Mouse (Mus musculus): ENCODE data around the gene Fcho2. TPM values are rescaled to one million over a fixed set of nuclear protein-coding genes. Genes with fewer than 3 reads are reported as not detected.

Fcho2 gene
- polyA plus RNA-seq, 2 experiments: 14.3 to 17.7 TPM

GRCm38 (mm10) chr13:98700661-98701308 lies 114.5 kb downstream of the Fcho2 start:
- Histone ChIP-seq H3K9me3 (ENCODE audit: control insufficient read depth, low read length) (no peaks in the 10 kb centered on the region), H3K27me3 (ENCODE audit: control insufficient read depth, insufficient read depth, low read length) (peaks cover 2% of the 10 kb centered on the region), H3K4me2 (ENCODE audit: low read depth) (no peak overlapping the region), H3K9ac (replicated peaks) (no peak overlapping the region), H3K27ac (no peak overlapping the region), H3K36me3 (replicated peaks; ENCODE audit: control insufficient read depth, insufficient read depth, low read depth) (no peaks in the 10 kb centered on the region), H3K4me1 (replicated peaks; ENCODE audit: control insufficient read depth in 2 of 2, insufficient read depth in 2 of 2, low read length in 1 of 2) (no peaks in the 10 kb centered on the region), H3K4me3 (ENCODE audit: insufficient read depth in 1 of 2, low read depth in 2 of 2, low read length in 2 of 2) (no peak overlapping the region)
- DNase-seq (ENCODE audit: low read depth in 3 of 3, low spot score in 3 of 3) (no peak), ATAC-seq (ENCODE audit: insufficient read depth) (no peak)
- 63% methylated on average over 10 of the region's 10 CpGs for WGBS (ENCODE audit: insufficient replicate concordance)
- TF ChIP-seq CTCF (IDR thresholded peaks at IDR 0.05; ENCODE audit: low read depth): no peak
- TF ChIP-seq EP300 (IDR thresholded peaks at IDR 0.05; ENCODE audit: low read depth): no peak

- TF ChIP-seq CTCF (IDR thresholded peaks at IDR 0.05; ENCODE audit: low read depth) (no peak), EP300 (IDR thresholded peaks at IDR 0.05; ENCODE audit: low read depth) (no peak)
- H3K4me2 ChIP-seq (ENCODE audit: low read depth): no peak overlapping the region
- H3K27ac ChIP-seq: no peak overlapping the region
- H3K9me3 ChIP-seq (ENCODE audit: control insufficient read depth, low read length): no peaks in the 10 kb centered on the region
- no peak for ATAC-seq (ENCODE audit: insufficient read depth)
- H3K4me1 ChIP-seq (replicated peaks; ENCODE audit: control insufficient read depth in 2 of 2, insufficient read depth in 2 of 2, low read length in 1 of 2): no peaks in the 10 kb centered on the region
- H3K9ac ChIP-seq (replicated peaks): no peak overlapping the region
- peaks cover 9% of the 10 kb centered on the region for H3K27me3 ChIP-seq (ENCODE audit: control insufficient read depth, insufficient read depth, low read length)
- no peak overlapping the region for H3K4me3 ChIP-seq (ENCODE audit: insufficient read depth in 1 of 2, low read depth in 2 of 2, low read length in 2 of 2)
- no peaks in the 10 kb centered on the region for H3K36me3 ChIP-seq (replicated peaks; ENCODE audit: control insufficient read depth, insufficient read depth, low read depth)
- WGBS (ENCODE audit: insufficient replicate concordance): 51% methylated on average over 5 of the region's 5 CpGs
- DNase-seq (ENCODE audit: low read depth in 3 of 3, low spot score in 3 of 3): no peak
Observed at GRCm38 (mm10) chr13:98699982-98700540, 115.2 kb downstream of the Fcho2 start.

GRCm38 (mm10) chr13:98699051-98699744 lies 116.1 kb downstream of the Fcho2 start:
- no peaks in the 10 kb centered on the region for H3K36me3 ChIP-seq (replicated peaks; ENCODE audit: control insufficient read depth, insufficient read depth, low read depth)
- no peak overlapping the region for H3K4me3 ChIP-seq (ENCODE audit: insufficient read depth in 1 of 2, low read depth in 2 of 2, low read length in 2 of 2)
- ATAC-seq (ENCODE audit: insufficient read depth) (no peak), DNase-seq (ENCODE audit: low read depth in 3 of 3, low spot score in 3 of 3) (no peak)
- no peak overlapping the region for H3K9ac ChIP-seq (replicated peaks)
- H3K27ac ChIP-seq: no peak overlapping the region
- H3K9me3 ChIP-seq (ENCODE audit: control insufficient read depth, low read length): no peaks in the 10 kb centered on the region
- no peaks in the 10 kb centered on the region for H3K4me1 ChIP-seq (replicated peaks; ENCODE audit: control insufficient read depth in 2 of 2, insufficient read depth in 2 of 2, low read length in 1 of 2)
- TF ChIP-seq CTCF (IDR thresholded peaks at IDR 0.05; ENCODE audit: low read depth) (no peak), EP300 (IDR thresholded peaks at IDR 0.05; ENCODE audit: low read depth) (no peak)
- H3K4me2 ChIP-seq (ENCODE audit: low read depth): no peak overlapping the region
- 46% methylated on average over 14 of the region's 14 CpGs for WGBS (ENCODE audit: insufficient replicate concordance)
- H3K27me3 ChIP-seq (ENCODE audit: control insufficient read depth, insufficient read depth, low read length): peaks cover 18% of the 10 kb centered on the region

- Histone ChIP-seq H3K27me3 (ENCODE audit: control insufficient read depth, insufficient read depth, low read length) (peaks cover 18% of the 10 kb centered on the region), H3K36me3 (replicated peaks; ENCODE audit: control insufficient read depth, insufficient read depth, low read depth) (no peaks in the 10 kb centered on the region), H3K27ac (no peak overlapping the region), H3K4me3 (ENCODE audit: insufficient read depth in 1 of 2, low read depth in 2 of 2, low read length in 2 of 2) (no peak overlapping the region), H3K4me1 (replicated peaks; ENCODE audit: control insufficient read depth in 2 of 2, insufficient read depth in 2 of 2, low read length in 1 of 2) (no peaks in the 10 kb centered on the region), H3K4me2 (ENCODE audit: low read depth) (no peak overlapping the region), H3K9me3 (ENCODE audit: control insufficient read depth, low read length) (no peaks in the 10 kb centered on the region), H3K9ac (replicated peaks) (no peak overlapping the region)
- DNase-seq (ENCODE audit: low read depth in 3 of 3, low spot score in 3 of 3) (no peak), ATAC-seq (ENCODE audit: insufficient read depth) (no peak)
- WGBS (ENCODE audit: insufficient replicate concordance): 70% methylated on average over 3 of the region's 3 CpGs
- TF ChIP-seq EP300 (IDR thresholded peaks at IDR 0.05; ENCODE audit: low read depth) (no peak), CTCF (IDR thresholded peaks at IDR 0.05; ENCODE audit: low read depth) (no peak)
Observed at GRCm38 (mm10) chr13:98696716-98697115, 118.5 kb downstream of the Fcho2 start.

GRCm38 (mm10) chr13:98695546-98695945 lies 119.7 kb downstream of the Fcho2 start:
- H3K4me3 ChIP-seq (ENCODE audit: insufficient read depth in 1 of 2, low read depth in 2 of 2, low read length in 2 of 2): no peak overlapping the region
- TF ChIP-seq EP300 (IDR thresholded peaks at IDR 0.05; ENCODE audit: low read depth) (no peak), CTCF (IDR thresholded peaks at IDR 0.05; ENCODE audit: low read depth) (no peak)
- peak overlapping the region; percentile 40; the same call in 1 of the 2 replicates for H3K4me2 ChIP-seq (ENCODE audit: low read depth)
- DNase-seq (ENCODE audit: low read depth in 3 of 3, low spot score in 3 of 3): peak in 1 of 3 experiments; percentile 15
- H3K27ac ChIP-seq: no peak overlapping the region
- no peak overlapping the region for H3K9ac ChIP-seq (replicated peaks)
- H3K36me3 ChIP-seq (replicated peaks; ENCODE audit: control insufficient read depth, insufficient read depth, low read depth): no peaks in the 10 kb centered on the region
- peak; percentile 33; the same call in 1 of the 2 replicates for ATAC-seq (ENCODE audit: insufficient read depth)
- H3K4me1 ChIP-seq (replicated peaks; ENCODE audit: control insufficient read depth in 2 of 2, insufficient read depth in 2 of 2, low read length in 1 of 2): no peaks in the 10 kb centered on the region
- peaks cover 18% of the 10 kb centered on the region for H3K27me3 ChIP-seq (ENCODE audit: control insufficient read depth, insufficient read depth, low read length)
- no peaks in the 10 kb centered on the region for H3K9me3 ChIP-seq (ENCODE audit: control insufficient read depth, low read length)
- 41% methylated on average over 2 of the region's 2 CpGs for WGBS (ENCODE audit: insufficient replicate concordance)
